Mouse (Mus musculus) erythroblast, embryonic 14.5 days (primary cell): ENCODE data around the gene Oaf. TPM values are rescaled to one million over a fixed set of nuclear protein-coding genes. Genes with fewer than 3 reads are reported as not detected.

Source experiments
- H3K27me3 ChIP-seq: 2 replicates; pipeline ENCODE4 v1.6.1; 2012; ENCODE audit warnings: inconsistent platforms; ENCODE audit not compliant: control insufficient read depth
- H3K36me3 ChIP-seq: 2 replicates; pipeline ENCODE4 v1.6.1; 2012; ENCODE audit warnings: mild to moderate bottlenecking, inconsistent platforms; ENCODE audit not compliant: control insufficient read depth
- H3K4me1 ChIP-seq: 2 replicates; pipeline ENCODE4 v1.6.1; 2012; ENCODE audit warnings: inconsistent platforms; ENCODE audit not compliant: control insufficient read depth
- H3K4me3 ChIP-seq: replicated peaks from 2 replicates; pipeline ENCODE3; 2012; ENCODE audit warnings: moderate library complexity, mild to moderate bottlenecking, inconsistent platforms
- H3K9me3 ChIP-seq: 2 replicates; pipeline ENCODE4 v1.6.1; 2012; ENCODE audit warnings: low read length, inconsistent platforms, mixed read lengths; ENCODE audit not compliant: control insufficient read depth
- GATA1 ChIP-seq: IDR thresholded peaks from 2 replicates; pipeline ENCODE4 v1.6.1; 2012; ENCODE audit warnings: low read length, inconsistent platforms, mixed read lengths
- TAL1 ChIP-seq: IDR thresholded peaks from 3 replicates; pipeline ENCODE4 v1.6.1; 2012; ENCODE audit warnings: low read length, inconsistent platforms, mixed read lengths
- polyA plus RNA-seq: library from polyadenylated mRNA; stranded (reverse); fragments of >175 nt; gene quantifications from 2 replicates; pipeline ENCODE4 v1.2.3, GENCODE M21; 2012

The Oaf gene
- 12.3 and 12.6 TPM in 2 replicates for polyA plus RNA-seq

DNA sequence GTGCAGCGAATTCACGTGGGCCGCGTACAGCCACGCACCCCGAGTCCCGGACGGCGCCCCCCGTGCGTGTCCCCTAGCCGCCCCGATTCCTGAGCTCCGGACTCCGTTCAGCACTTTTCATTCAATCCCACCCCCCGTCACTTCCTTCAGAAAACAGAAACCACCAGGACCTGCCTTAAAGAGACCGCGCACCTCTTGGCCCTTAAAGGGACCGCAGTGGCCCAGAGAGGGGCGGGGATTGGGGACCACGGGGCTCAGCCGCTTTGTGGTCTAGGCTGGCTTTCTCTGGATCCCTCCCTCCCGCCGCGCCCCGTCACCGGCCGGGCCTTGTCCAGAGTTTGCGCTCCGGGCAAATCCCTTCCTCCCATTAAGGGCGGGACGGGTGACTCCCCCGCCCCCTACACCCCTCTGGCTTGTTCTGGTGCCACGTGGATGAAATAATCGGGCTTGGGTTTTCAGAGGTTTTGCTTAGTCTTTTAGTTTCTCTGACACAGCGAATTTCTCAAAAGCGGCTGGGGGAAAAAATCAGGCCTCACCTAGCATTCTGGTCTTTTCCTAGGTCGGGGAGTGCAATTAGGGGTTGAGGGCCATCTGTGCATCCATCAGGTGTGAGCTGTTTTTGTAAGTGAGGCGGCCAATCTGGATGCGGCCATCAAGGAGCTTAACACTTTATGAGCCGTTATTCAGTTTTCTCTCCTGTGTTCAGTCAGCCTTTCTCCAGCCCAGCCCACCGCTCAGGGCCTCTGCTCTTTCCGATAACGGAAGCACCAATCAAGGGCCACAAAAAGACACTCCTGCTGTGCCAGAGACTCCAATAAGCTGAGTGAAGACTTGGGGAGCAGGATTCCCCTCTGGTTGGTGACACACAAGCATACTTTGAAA lies at the start of gene Oaf:
Gene Oaf (minus strand): TSS at position 200 of the 882 bp plus-strand sequence.
- Histone ChIP-seq H3K27me3 (no peaks in the 10 kb centered on the region), H3K36me3 (peaks cover 33% of the 10 kb centered on the region), H3K9me3 (no peaks in the 10 kb centered on the region), H3K4me1 (peaks cover 96% of the 10 kb centered on the region), H3K4me3 (peak within 1 kb of the TSS; percentile 74)
- peak; percentile 44; the same call in 2 of the 3 replicates for TF ChIP-seq TAL1
- TF ChIP-seq GATA1: peak; percentile 47; the same call in 1 of the 2 replicates

GRCm38 (mm10) chr9:43286870-43287269 lies 47.2 kb upstream of the Oaf start:
- no peaks in the 10 kb centered on the region; the same call in 1 of the 2 replicates for H3K4me1 ChIP-seq
- H3K27me3 ChIP-seq: peaks cover 26% of the 10 kb centered on the region
- TF ChIP-seq TAL1 (no peak), GATA1 (no peak)
- H3K36me3 ChIP-seq: no peaks in the 10 kb centered on the region
- H3K9me3 ChIP-seq: no peaks in the 10 kb centered on the region
- H3K4me3 ChIP-seq: no peak overlapping the region

DNA sequence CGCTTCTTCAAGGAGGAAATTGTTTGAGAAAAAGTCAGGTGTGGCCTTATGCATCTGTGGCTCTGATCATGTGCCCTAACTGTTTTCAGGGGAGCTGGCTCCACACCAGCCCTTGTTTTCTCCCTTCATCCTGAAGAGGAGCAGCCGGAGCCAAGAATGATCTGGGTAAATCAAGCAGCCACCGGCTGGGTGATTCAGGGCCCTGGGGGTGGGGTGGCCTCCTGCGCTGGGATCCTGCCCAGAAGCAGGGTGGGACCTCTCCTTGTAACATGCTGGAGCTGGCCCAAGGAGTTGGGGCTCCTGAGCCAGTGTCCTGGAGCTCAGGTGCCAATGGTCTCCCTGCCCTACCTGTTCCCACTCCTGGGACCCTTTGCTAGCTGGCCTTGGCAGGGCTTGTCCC lies 45.6 kb upstream of the Oaf start:
- Histone ChIP-seq H3K9me3 (no peaks in the 10 kb centered on the region), H3K4me1 (no peaks in the 10 kb centered on the region; the same call in 1 of the 2 replicates), H3K36me3 (no peaks in the 10 kb centered on the region), H3K27me3 (peaks cover 34% of the 10 kb centered on the region), H3K4me3 (no peak overlapping the region)
- TF ChIP-seq TAL1 (no peak), GATA1 (no peak)

DNA sequence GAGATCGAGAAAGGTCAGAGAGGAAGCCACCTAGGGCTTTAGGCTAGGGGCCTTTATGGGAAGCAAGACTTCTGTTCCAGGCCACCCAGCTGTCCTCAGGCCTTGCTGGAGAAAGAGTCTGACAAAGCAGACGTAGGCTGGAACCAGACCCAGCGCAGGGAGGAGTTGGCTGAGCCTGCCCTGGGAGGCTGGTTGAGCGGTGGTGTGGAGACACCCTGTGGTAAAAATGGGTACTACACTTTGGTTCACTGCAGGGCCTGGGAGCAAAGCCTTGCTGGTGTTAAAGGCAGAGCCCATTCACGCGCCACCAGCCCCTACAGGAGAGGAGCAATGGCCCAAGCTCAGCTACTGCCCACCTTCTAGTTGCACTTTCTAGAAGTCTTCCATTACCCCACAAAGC lies 44.6 kb upstream of the Oaf start:
- Histone ChIP-seq H3K27me3 (peaks cover 37% of the 10 kb centered on the region), H3K4me1 (no peaks in the 10 kb centered on the region; the same call in 1 of the 2 replicates), H3K36me3 (no peaks in the 10 kb centered on the region), H3K4me3 (no peak overlapping the region), H3K9me3 (no peaks in the 10 kb centered on the region)
- TF ChIP-seq GATA1 (no peak), TAL1 (no peak)

DNA sequence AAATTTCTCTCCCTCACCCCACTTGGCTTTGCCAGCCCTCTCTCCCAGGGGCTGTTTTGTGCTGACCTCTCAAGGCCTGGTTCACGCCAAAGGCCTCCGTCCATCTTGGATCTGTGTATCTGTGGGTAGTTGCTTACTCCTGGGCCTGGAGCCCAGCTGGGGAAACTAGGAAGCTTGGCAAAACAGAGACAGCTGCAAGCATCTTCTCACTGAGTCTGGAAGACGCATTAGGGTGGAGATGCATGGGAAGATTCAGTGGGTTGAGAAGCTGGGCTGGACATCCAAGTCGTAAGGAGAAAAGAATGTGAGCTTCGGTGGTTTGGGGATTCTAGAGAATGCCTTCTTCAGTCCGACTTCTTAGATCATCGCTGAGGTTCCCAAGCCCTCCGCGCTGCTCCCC lies 34.0 kb upstream of the Oaf start:
- Histone ChIP-seq H3K4me3 (no peak overlapping the region), H3K36me3 (no peaks in the 10 kb centered on the region), H3K27me3 (peaks cover 68% of the 10 kb centered on the region), H3K4me1 (no peaks in the 10 kb centered on the region), H3K9me3 (no peaks in the 10 kb centered on the region)
- TF ChIP-seq GATA1: no peak
- no peak for TF ChIP-seq TAL1

- peaks cover 72% of the 10 kb centered on the region for H3K27me3 ChIP-seq
- H3K9me3 ChIP-seq: no peaks in the 10 kb centered on the region
- TF ChIP-seq GATA1 (no peak), TAL1 (no peak)
- H3K4me1 ChIP-seq: peaks cover 7% of the 10 kb centered on the region
- H3K36me3 ChIP-seq: no peaks in the 10 kb centered on the region
- no peak overlapping the region for H3K4me3 ChIP-seq
These were observed 32.2 kb upstream of the Oaf start for GRCm38 (mm10) chr9:43271761-43272518.

GRCm38 (mm10) chr9:43270723-43271252 lies 31.1 kb upstream of the Oaf start:
- Histone ChIP-seq H3K4me3 (no peak overlapping the region), H3K9me3 (no peaks in the 10 kb centered on the region), H3K4me1 (peaks cover 10% of the 10 kb centered on the region), H3K36me3 (no peaks in the 10 kb centered on the region), H3K27me3 (peaks cover 66% of the 10 kb centered on the region)
- no peak for TF ChIP-seq TAL1
- no peak for TF ChIP-seq GATA1

DNA sequence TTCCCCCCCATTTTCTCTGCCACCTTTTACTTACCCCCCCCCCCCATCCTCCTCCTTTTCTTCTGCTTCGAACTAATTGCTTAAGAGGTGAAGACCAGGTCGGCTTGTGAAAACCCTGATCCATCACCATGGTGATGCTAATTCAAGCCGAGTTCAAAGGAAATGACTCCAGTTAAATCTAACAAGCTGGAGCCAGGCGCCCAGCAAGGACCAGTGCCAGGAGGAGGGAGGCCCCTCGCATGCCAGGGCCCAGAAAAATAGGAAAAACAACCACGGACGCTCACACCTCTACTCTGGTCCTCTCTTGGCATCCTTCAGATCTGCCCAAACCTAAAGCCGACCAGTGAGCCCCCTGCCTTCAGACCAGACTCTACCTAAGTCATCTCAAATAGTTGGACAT lies 29.5 kb upstream of the Oaf start:
- H3K36me3 ChIP-seq: no peaks in the 10 kb centered on the region
- H3K4me1 ChIP-seq: peaks cover 11% of the 10 kb centered on the region
- no peak overlapping the region for H3K4me3 ChIP-seq
- H3K27me3 ChIP-seq: peaks cover 58% of the 10 kb centered on the region
- TF ChIP-seq GATA1 (no peak), TAL1 (no peak)
- no peaks in the 10 kb centered on the region for H3K9me3 ChIP-seq

- Histone ChIP-seq H3K4me1 (peaks cover 20% of the 10 kb centered on the region), H3K4me3 (no peak overlapping the region), H3K27me3 (peaks cover 39% of the 10 kb centered on the region), H3K36me3 (no peaks in the 10 kb centered on the region), H3K9me3 (no peaks in the 10 kb centered on the region)
- no peak for TF ChIP-seq GATA1
- no peak for TF ChIP-seq TAL1
These were observed 27.6 kb upstream of the Oaf start for GRCm38 (mm10) chr9:43267357-43267756.
